Mouse (Mus musculus): ENCODE data around the gene Bhmt2.

DNA sequence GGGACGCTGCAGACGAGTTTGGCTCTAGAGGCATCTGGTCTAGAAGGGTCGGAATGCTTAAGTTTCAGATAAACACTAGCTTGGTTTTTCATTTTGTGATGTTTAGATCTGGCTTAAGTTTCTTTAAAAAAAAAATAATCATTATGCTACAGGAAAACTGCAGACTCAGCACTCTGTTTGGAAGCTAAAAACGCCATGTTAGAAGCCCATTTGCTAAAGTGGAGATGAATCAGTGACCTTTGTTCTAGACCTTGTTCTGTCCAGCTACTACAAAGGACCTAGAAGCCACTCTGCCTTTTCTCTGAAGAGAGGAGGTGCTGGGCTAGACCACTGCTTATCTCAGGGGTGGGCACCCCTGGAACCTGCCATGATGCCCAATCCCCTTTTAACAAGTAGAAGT is 36.2 kb upstream of the Bhmt2 start:
- TF ChIP-seq CTCF (IDR thresholded peaks at IDR 0.05; ENCODE audit: low read depth) (no peak), EP300 (IDR thresholded peaks at IDR 0.05; ENCODE audit: low read depth) (no peak)

All from liver, postnatal 0 days (tissue).